Mouse (Mus musculus) limb, embryonic 15.5 days (tissue): ENCODE measurements around the gene Baiap2. TPM values are rescaled to one million over a fixed set of nuclear protein-coding genes. Genes with fewer than 3 reads are reported as not detected.

Experiments used
- ATAC-seq: fragments of 200-750 bp; cut with Nextera tagmentation; 2 replicates; pipeline ENCODE4 v1.8.0; 2017; ENCODE audit warnings: low read depth, moderate TSS enrichment; ENCODE audit not compliant: insufficient number of reproducible peaks, low FRiP score, low TSS enrichment
- H3K27ac ChIP-seq: fragments of 300-500 bp; sonication (generic); 2 replicates; pipeline ENCODE4 v1.5.1; 2015; ENCODE audit warnings: moderate library complexity, mild to moderate bottlenecking, inconsistent platforms
- H3K27me3 ChIP-seq: fragments of 300-500 bp; sonication (generic); 2 replicates; pipeline ENCODE4 v1.6.1; 2015; ENCODE audit warnings: inconsistent platforms
- H3K36me3 ChIP-seq: fragments of 300-500 bp; sonication (generic); 2 replicates; pipeline ENCODE4 v1.6.1; 2015; ENCODE audit warnings: inconsistent platforms
- H3K4me1 ChIP-seq: fragments of 300-500 bp; sonication (generic); 2 replicates; pipeline ENCODE4 v1.6.1; 2015; ENCODE audit warnings: inconsistent platforms
- H3K4me2 ChIP-seq: fragments of 300-500 bp; sonication (generic); 2 replicates; pipeline ENCODE4 v1.6.1; 2015; ENCODE audit warnings: mild to moderate bottlenecking, inconsistent platforms
- H3K4me3 ChIP-seq: fragments of 300-500 bp; sonication (generic); 2 replicates; pipeline ENCODE4 v1.5.1; 2015; ENCODE audit warnings: mild to moderate bottlenecking, inconsistent platforms
- H3K9ac ChIP-seq: fragments of 300-500 bp; sonication (generic); 2 replicates; pipeline ENCODE4 v1.6.1; 2015; ENCODE audit warnings: inconsistent platforms
- H3K9me3 ChIP-seq: fragments of 300-500 bp; sonication (generic); 2 replicates; pipeline ENCODE4 v1.6.1; 2016; ENCODE audit warnings: inconsistent platforms
- WGBS: fragments of 180-500 bp; shearing (Covaris S2); methylation state at CpG from one replicate; pipeline ENCODE4 v1.1.7; 2015; 5-methylcytosine and 5-hydroxymethylcytosine counted together
- polyA plus RNA-seq: library from polyadenylated mRNA; unstranded; fragments of >200 nt; fragmentation: Nextera tagmentation; extraction: Ambion mirVana; gene quantifications from 2 replicates; pipeline ENCODE4 v1.2.1, GENCODE M21; 2015

Gene Baiap2
- polyA plus RNA-seq, 1 experiment from 2014 or later: 40.2 TPM

GRCm38 (mm10) chr11:119986751-119987425 lies 44.3 kb downstream of the Baiap2 start:
- no peak overlapping the region for H3K4me2 ChIP-seq
- H3K4me3 ChIP-seq: no peak overlapping the region

GRCm38 (mm10) chr11:119987876-119988275 lies 45.3 kb downstream of the Baiap2 start:
- Histone ChIP-seq H3K36me3 (peaks cover 28% of the 10 kb centered on the region; the same call in 1 of the 2 replicates), H3K4me3 (no peak overlapping the region), H3K9me3 (no peaks in the 10 kb centered on the region), H3K27me3 (no peaks in the 10 kb centered on the region), H3K9ac (no peak overlapping the region), H3K27ac (no peak overlapping the region), H3K4me1 (peaks cover 32% of the 10 kb centered on the region), H3K4me2 (no peak overlapping the region)
- WGBS: 81% methylated on average over 7 of the region's 7 CpGs
- no peak for ATAC-seq

More at GRCm38 (mm10) chr11:119986751-119987425, 44.3 kb downstream of the Baiap2 start:
- no peak overlapping the region for H3K9ac ChIP-seq
- H3K27me3 ChIP-seq: no peaks in the 10 kb centered on the region
- no peak for ATAC-seq
- 70% methylated on average over 9 of the region's 9 CpGs for WGBS
- H3K36me3 ChIP-seq: peaks cover 37% of the 10 kb centered on the region
- H3K4me1 ChIP-seq: peaks cover 33% of the 10 kb centered on the region
- no peak overlapping the region for H3K27ac ChIP-seq
- no peaks in the 10 kb centered on the region for H3K9me3 ChIP-seq

DNA sequence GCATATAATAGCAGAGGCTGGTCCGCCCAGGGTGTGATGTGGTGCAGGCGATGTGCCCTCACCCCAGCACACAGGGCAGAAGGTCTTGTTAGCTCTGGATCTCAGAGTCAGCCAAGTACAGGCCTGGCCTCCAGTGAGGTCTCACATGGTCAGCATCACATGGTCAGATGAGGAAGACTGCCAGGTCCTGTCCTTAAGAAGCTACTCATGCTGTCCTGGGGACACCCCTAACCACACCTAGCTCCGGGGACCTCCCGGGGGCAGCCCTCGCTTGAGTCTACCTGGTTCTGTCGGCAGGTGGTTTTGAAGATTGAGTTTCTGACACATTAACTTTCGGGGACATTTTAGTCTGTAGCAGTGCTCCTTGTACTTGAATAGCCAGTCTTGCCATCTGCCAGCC lies 45.8 kb downstream of the Baiap2 start:
- Histone ChIP-seq H3K9ac (no peak overlapping the region), H3K4me1 (peaks cover 32% of the 10 kb centered on the region), H3K4me3 (no peak overlapping the region), H3K27me3 (no peaks in the 10 kb centered on the region), H3K36me3 (peaks cover 30% of the 10 kb centered on the region), H3K4me2 (no peak overlapping the region), H3K27ac (peak overlapping the region; percentile 74), H3K9me3 (no peaks in the 10 kb centered on the region)
- no peak for ATAC-seq
- 82% methylated on average over 7 of the region's 7 CpGs for WGBS

DNA sequence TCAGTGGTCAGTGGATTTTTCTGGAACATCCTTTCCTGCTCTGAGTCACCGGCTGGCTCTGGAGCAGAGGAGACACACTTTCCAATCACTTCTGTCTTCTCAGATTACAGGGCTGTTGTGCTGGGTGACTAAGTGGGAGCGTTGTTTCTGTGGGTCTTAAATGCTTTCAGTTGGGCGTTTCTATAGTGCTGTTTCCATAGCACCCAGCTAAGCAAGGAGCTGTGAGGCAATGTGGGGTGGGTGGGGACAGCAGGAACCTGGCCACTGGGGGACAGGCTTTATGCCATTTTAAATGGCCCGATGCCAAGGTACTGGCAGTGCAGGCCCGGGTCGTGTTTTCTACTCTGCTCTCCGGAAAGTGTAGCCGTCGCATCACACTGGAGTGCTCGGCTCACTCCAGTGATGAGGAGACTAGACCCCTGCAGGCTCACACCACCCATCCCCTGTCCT lies 46.6 kb downstream of the Baiap2 start:
- peak overlapping the region; percentile 74 for H3K27ac ChIP-seq
- no peaks in the 10 kb centered on the region for H3K27me3 ChIP-seq
- H3K4me2 ChIP-seq: no peak overlapping the region
- H3K4me3 ChIP-seq: no peak overlapping the region
- peaks cover 32% of the 10 kb centered on the region for H3K4me1 ChIP-seq
- no peaks in the 10 kb centered on the region for H3K9me3 ChIP-seq
- ATAC-seq: peak; percentile 70
- H3K36me3 ChIP-seq: peaks cover 30% of the 10 kb centered on the region
- 17% methylated on average over 10 of the region's 10 CpGs for WGBS
- H3K9ac ChIP-seq: no peak overlapping the region

- no peak overlapping the region for H3K9ac ChIP-seq
- peaks cover 32% of the 10 kb centered on the region for H3K4me1 ChIP-seq
- H3K4me2 ChIP-seq: peak overlapping the region; percentile 21; the same call in 1 of the 2 replicates
- 47% methylated on average over 10 of the region's 10 CpGs for WGBS
- 0 out of 2 replicates have a peak, but pooled peaks have one; percentile 8 for ATAC-seq
- no peaks in the 10 kb centered on the region for H3K9me3 ChIP-seq
- no peak overlapping the region for H3K4me3 ChIP-seq
- no peaks in the 10 kb centered on the region for H3K27me3 ChIP-seq
- peak overlapping the region; percentile 34 for H3K27ac ChIP-seq
- peaks cover 41% of the 10 kb centered on the region for H3K36me3 ChIP-seq
These were observed 48.2 kb downstream of the Baiap2 start for GRCm38 (mm10) chr11:119990658-119991337.

DNA sequence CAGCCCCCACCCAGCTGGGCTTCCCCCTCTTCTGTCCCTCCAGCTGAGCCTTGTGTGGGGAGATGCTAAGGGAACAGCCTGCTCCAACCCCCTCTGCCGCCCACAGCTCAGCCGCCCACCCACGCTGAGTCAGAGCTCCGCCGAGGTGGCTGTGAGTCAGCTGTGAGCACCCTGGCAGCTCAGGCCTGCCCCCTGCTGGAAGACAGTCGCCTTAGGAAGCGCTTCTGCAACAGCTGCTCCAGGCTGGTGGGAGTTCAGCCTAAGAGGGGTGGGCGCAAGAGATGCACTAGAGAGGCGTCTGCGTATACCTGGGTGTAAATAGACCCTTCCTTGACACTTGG lies 48.7 kb downstream of the Baiap2 start:
- Histone ChIP-seq H3K9ac (no peak overlapping the region), H3K4me1 (peaks cover 32% of the 10 kb centered on the region), H3K4me3 (no peak overlapping the region), H3K36me3 (peaks cover 41% of the 10 kb centered on the region), H3K9me3 (no peaks in the 10 kb centered on the region), H3K4me2 (peak overlapping the region; percentile 21; the same call in 1 of the 2 replicates), H3K27ac (peak overlapping the region; percentile 34), H3K27me3 (no peaks in the 10 kb centered on the region)
- ATAC-seq: peak; percentile 65
- 11% methylated on average over 10 of the region's 10 CpGs for WGBS

GRCm38 (mm10) chr11:119997351-119997750 lies 54.8 kb downstream of the Baiap2 start:
- H3K27ac ChIP-seq: no peak overlapping the region
- H3K4me2 ChIP-seq: no peak overlapping the region
- H3K4me1 ChIP-seq: 0 out of 2 replicates have a peak, but pooled peaks cover 3% of the 10 kb centered on the region
- no peaks in the 10 kb centered on the region for H3K27me3 ChIP-seq
- 90% methylated on average over 16 of the region's 16 CpGs for WGBS
- H3K9me3 ChIP-seq: no peaks in the 10 kb centered on the region
- H3K36me3 ChIP-seq: peaks cover 65% of the 10 kb centered on the region
- no peak for ATAC-seq
- H3K9ac ChIP-seq: no peak overlapping the region
- no peak overlapping the region for H3K4me3 ChIP-seq

- 0 out of 2 replicates have a peak, but pooled peaks cover 3% of the 10 kb centered on the region for H3K4me1 ChIP-seq
- peaks cover 52% of the 10 kb centered on the region for H3K36me3 ChIP-seq
- ATAC-seq: no peak
- H3K4me2 ChIP-seq: no peak overlapping the region
- H3K9me3 ChIP-seq: no peaks in the 10 kb centered on the region
- no peaks in the 10 kb centered on the region for H3K27me3 ChIP-seq
- no peak overlapping the region for H3K27ac ChIP-seq
- no peak overlapping the region for H3K9ac ChIP-seq
- WGBS: 65% methylated on average over 5 of the region's 5 CpGs
- H3K4me3 ChIP-seq: no peak overlapping the region
These were observed 59.5 kb downstream of the Baiap2 start for GRCm38 (mm10) chr11:120002041-120002440.

- no peak for ATAC-seq
- WGBS: 90% methylated on average over 7 of the region's 7 CpGs
- Histone ChIP-seq H3K27me3 (no peaks in the 10 kb centered on the region), H3K4me3 (no peak overlapping the region), H3K36me3 (peaks cover 45% of the 10 kb centered on the region), H3K4me2 (no peak overlapping the region), H3K9ac (no peak overlapping the region), H3K4me1 (0 out of 2 replicates have a peak, but pooled peaks cover 3% of the 10 kb centered on the region), H3K27ac (no peak overlapping the region), H3K9me3 (no peaks in the 10 kb centered on the region)
These were observed 60.2 kb downstream of the Baiap2 start for GRCm38 (mm10) chr11:120002634-120003220.

- Histone ChIP-seq H3K9ac (no peak overlapping the region), H3K4me1 (no peaks in the 10 kb centered on the region), H3K36me3 (peaks cover 34% of the 10 kb centered on the region), H3K27me3 (no peaks in the 10 kb centered on the region), H3K4me3 (no peak overlapping the region), H3K9me3 (no peaks in the 10 kb centered on the region), H3K4me2 (no peak overlapping the region), H3K27ac (no peak overlapping the region)
- WGBS: 85% methylated on average over 18 of the region's 18 CpGs
- no peak for ATAC-seq
These were observed 63.1 kb downstream of the Baiap2 start for GRCm38 (mm10) chr11:120005434-120006317.

GRCm38 (mm10) chr11:120007496-120008080 lies 65.0 kb downstream of the Baiap2 start:
- Histone ChIP-seq H3K4me3 (no peak overlapping the region), H3K4me2 (no peak overlapping the region), H3K27me3 (peaks cover 11% of the 10 kb centered on the region), H3K9ac (no peak overlapping the region), H3K4me1 (peaks cover 10% of the 10 kb centered on the region), H3K27ac (no peak overlapping the region), H3K9me3 (no peaks in the 10 kb centered on the region), H3K36me3 (peaks cover 26% of the 10 kb centered on the region)
- WGBS: 77% methylated on average over 4 of the region's 4 CpGs
- no peak for ATAC-seq
